Mouse (Mus musculus) forebrain, postnatal 0 days (tissue): Measurements from ENCODE around the gene A930033H14Rik. TPM values are rescaled to one million over a fixed set of nuclear protein-coding genes. Genes with fewer than 3 reads are reported as not detected.
A peak's percentile ranks its signal among the peaks of the same experiment; 100 is the strongest.

Experiments
- ATAC-seq: fragments of 200-750 bp; cut with Nextera tagmentation; 2 replicates; pipeline ENCODE4 v1.8.0; 2017; ENCODE audit warnings: mild to moderate bottlenecking, moderate library complexity
- DNase-seq: peaks from one replicate; pipeline ENCODE4 v3.0.0-alpha.2; 2015
- H3K27ac ChIP-seq: fragments of 300-500 bp; sonication (generic); 2 replicates; pipeline ENCODE4 v1.5.1; 2014; ENCODE audit warnings: low read depth, mild to moderate bottlenecking, antibody characterized with exemption, low read length, moderate library complexity, mixed read lengths
- H3K27me3 ChIP-seq: fragments of 300-500 bp; sonication (generic); 2 replicates; pipeline ENCODE4 v1.6.1; 2014; ENCODE audit warnings: mild to moderate bottlenecking, low read length, mixed read lengths; ENCODE audit not compliant: insufficient read depth
- H3K36me3 ChIP-seq: fragments of 300-500 bp; sonication (generic); 2 replicates; pipeline ENCODE4 v1.6.1; 2014; ENCODE audit warnings: mild to moderate bottlenecking, moderate library complexity; ENCODE audit not compliant: insufficient read depth
- H3K4me1 ChIP-seq: fragments of 300-500 bp; sonication (generic); 2 replicates; pipeline ENCODE4 v1.6.1; 2014; ENCODE audit warnings: antibody characterized with exemption; ENCODE audit not compliant: insufficient read depth
- H3K4me2 ChIP-seq: fragments of 300-500 bp; sonication (generic); 2 replicates; pipeline ENCODE4 v1.6.1; 2014; ENCODE audit warnings: low read depth, mild to moderate bottlenecking, moderate library complexity
- H3K4me3 ChIP-seq: fragments of 300-500 bp; sonication (generic); 2 replicates; pipeline ENCODE4 v1.5.1; 2014; ENCODE audit warnings: low read depth, low read length, mixed read lengths
- H3K9ac ChIP-seq: fragments of 300-500 bp; sonication (generic); 2 replicates; pipeline ENCODE4 v1.6.1; 2014; ENCODE audit warnings: mild to moderate bottlenecking
- H3K9me3 ChIP-seq: fragments of 300-500 bp; sonication (generic); 2 replicates; pipeline ENCODE4 v1.6.1; 2016; ENCODE audit warnings: low read length
- CTCF ChIP-seq: sonication (generic); IDR thresholded peaks from 2 replicates; pipeline ENCODE4 v1.5.1; 2016; ENCODE audit warnings: antibody characterized with exemption, control low read depth, low read depth
- WGBS: fragments of 180-500 bp; shearing (Covaris S2); extraction: QIAGEN DNeasy Blood & Tissue Kit; methylation state at CpG from one replicate; pipeline ENCODE4 v1.1.7; 2014; 5-methylcytosine and 5-hydroxymethylcytosine counted together
- polyA plus RNA-seq: library from polyadenylated mRNA; unstranded; fragments of >200 nt; fragmentation: Nextera tagmentation; extraction: Ambion mirVana; gene quantifications from 2 replicates; pipeline ENCODE4 v1.2.1, GENCODE M21; 2015
- total RNA-seq: library from RNA; depleted of rRNA; stranded (reverse); fragments of >200 nt; gene quantifications from 2 replicates; pipeline ENCODE4 v1.2.3, GENCODE M21; 2014

Gene A930033H14Rik
- total and polyA plus RNA-seq, 2 experiments from 2014 or later = 1.4 to 1.9 TPM

- H3K9ac ChIP-seq = no peak overlapping the region
- no peak overlapping the region for H3K4me2 ChIP-seq
- TF ChIP-seq CTCF = no peak
- WGBS = 91% methylated on average over 2 of the region's 2 CpGs
- H3K9me3 ChIP-seq = no peaks in the 10 kb centered on the region
- H3K27me3 ChIP-seq = no peaks in the 10 kb centered on the region
- no peak overlapping the region for H3K27ac ChIP-seq
- peaks cover 3% of the 10 kb centered on the region; the same call in 1 of the 2 replicates for H3K36me3 ChIP-seq
- H3K4me3 ChIP-seq = no peak overlapping the region
- DNase-seq = no peak
- no peak for ATAC-seq
- H3K4me1 ChIP-seq = no peaks in the 10 kb centered on the region
These were observed 6.4 kb upstream of the A930033H14Rik start for GRCm38 (mm10) chr10:69219289-69219626.

DNA sequence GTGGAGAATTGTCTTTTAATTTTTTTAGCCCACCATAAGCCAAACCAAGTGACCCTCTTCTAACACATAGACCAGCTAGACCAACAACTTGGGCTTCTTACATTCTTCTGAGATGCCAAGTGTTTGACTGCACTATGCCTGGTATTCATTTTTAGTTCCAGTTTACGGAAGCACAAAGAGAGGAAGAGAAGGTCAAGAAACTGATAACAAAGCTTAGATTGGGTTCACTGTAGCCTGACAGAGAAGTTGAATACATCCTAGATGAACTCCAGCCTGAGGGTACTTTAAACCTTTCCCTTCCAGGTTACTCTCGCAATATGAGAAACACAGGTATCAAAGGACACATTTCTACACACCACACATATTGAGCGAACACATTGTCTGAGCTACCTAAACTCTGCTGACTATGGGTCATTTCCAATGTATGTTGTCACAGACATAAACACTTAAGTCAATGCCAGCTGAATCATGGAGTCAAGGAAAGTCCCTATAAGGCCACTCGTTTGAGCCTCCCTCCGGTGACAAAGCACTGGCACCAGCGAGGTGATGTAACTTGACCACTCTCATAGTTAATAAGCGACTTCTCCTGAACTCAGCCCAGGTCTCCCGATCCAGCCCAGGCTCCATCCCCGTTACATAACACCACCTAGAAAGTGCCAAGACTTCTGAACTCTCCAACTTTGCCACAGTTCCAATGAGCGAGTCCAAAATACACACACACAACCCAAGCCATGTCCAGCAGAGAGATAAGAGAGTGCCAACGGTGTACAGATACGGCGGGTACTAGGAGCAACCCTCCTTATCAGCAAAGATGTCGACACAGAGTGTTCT is 5.8 kb upstream of the A930033H14Rik start:
- no peak overlapping the region for H3K4me3 ChIP-seq
- 93% methylated on average over 14 of the region's 14 CpGs for WGBS
- H3K4me1 ChIP-seq = no peaks in the 10 kb centered on the region
- H3K27me3 ChIP-seq = no peaks in the 10 kb centered on the region
- H3K27ac ChIP-seq = no peak overlapping the region
- DNase-seq (no peak), ATAC-seq (no peak)
- no peaks in the 10 kb centered on the region for H3K9me3 ChIP-seq
- peaks cover 3% of the 10 kb centered on the region; the same call in 1 of the 2 replicates for H3K36me3 ChIP-seq
- no peak overlapping the region for H3K9ac ChIP-seq
- TF ChIP-seq CTCF = no peak
- no peak overlapping the region for H3K4me2 ChIP-seq

DNA sequence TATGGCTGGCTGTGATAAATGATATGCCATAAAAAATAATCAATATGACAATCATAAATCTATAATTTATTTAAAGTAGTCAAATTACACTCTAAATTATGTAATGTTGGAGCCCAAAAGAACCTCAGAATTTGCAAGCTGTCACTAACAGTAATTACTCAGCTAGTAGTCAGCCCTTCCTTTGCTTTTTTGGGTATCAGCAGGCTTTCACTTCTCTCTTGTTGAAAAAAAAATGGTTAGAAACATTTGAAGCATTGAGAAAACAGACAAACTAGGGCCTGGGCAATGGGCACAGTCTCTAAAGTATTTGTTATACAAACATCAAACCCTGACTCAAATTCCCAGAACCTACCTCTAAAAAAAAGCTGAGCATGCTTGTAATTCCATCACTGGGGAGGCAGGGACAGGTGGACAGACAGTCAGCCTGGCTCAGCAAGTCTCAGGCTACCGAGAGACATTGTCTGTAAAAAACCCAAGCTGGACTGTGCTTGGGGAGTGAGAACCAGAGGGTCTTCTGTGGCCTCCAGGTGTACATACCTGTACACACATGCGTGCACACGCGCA is 4.3 kb upstream of the A930033H14Rik start:
- peaks cover 3% of the 10 kb centered on the region; the same call in 1 of the 2 replicates for H3K36me3 ChIP-seq
- H3K4me1 ChIP-seq = peaks cover under 1% of the 10 kb centered on the region; the same call in 1 of the 2 replicates
- no peak overlapping the region for H3K4me2 ChIP-seq
- no peaks in the 10 kb centered on the region for H3K27me3 ChIP-seq
- ATAC-seq (no peak), DNase-seq (no peak)
- 97% methylated on average over 4 of the region's 4 CpGs for WGBS
- H3K9me3 ChIP-seq = no peaks in the 10 kb centered on the region
- H3K27ac ChIP-seq = no peak overlapping the region
- TF ChIP-seq CTCF = no peak
- no peak overlapping the region for H3K9ac ChIP-seq
- no peak overlapping the region for H3K4me3 ChIP-seq

- Histone ChIP-seq H3K4me3 (peak overlapping the region; percentile 84), H3K27ac (no peak overlapping the region), H3K4me2 (peak overlapping the region; percentile 87), H3K27me3 (no peaks in the 10 kb centered on the region), H3K4me1 (peaks cover 10% of the 10 kb centered on the region), H3K9me3 (no peaks in the 10 kb centered on the region), H3K36me3 (peaks cover 3% of the 10 kb centered on the region; the same call in 1 of the 2 replicates), H3K9ac (peak overlapping the region; percentile 98)
- no peak for TF ChIP-seq CTCF
- no peak for DNase-seq
- ATAC-seq = no peak
- 20% methylated on average over 5 of the region's 5 CpGs for WGBS
These were observed 1.1 kb upstream of the A930033H14Rik start for GRCm38 (mm10) chr10:69213986-69214385.

- Histone ChIP-seq H3K36me3 (peaks cover 3% of the 10 kb centered on the region; the same call in 1 of the 2 replicates), H3K9me3 (no peaks in the 10 kb centered on the region), H3K27me3 (no peaks in the 10 kb centered on the region), H3K27ac (peak overlapping the region; percentile 98), H3K4me3 (peak overlapping the region; percentile 84), H3K9ac (peak overlapping the region; percentile 98), H3K4me1 (peaks cover 10% of the 10 kb centered on the region), H3K4me2 (peak overlapping the region; percentile 87)
- ATAC-seq = peak; percentile 54
- TF ChIP-seq CTCF = no peak
- DNase-seq = peak; percentile 70
- 5% methylated on average over 21 of the region's 21 CpGs for WGBS
These were observed 566 bp upstream of the A930033H14Rik start for GRCm38 (mm10) chr10:69213451-69213877.

- Histone ChIP-seq H3K9ac (peak overlapping the region; percentile 98), H3K4me3 (peak overlapping the region; percentile 84), H3K27ac (peak overlapping the region; percentile 98), H3K4me2 (peak overlapping the region; percentile 87), H3K27me3 (no peaks in the 10 kb centered on the region), H3K4me1 (peaks cover 10% of the 10 kb centered on the region), H3K36me3 (peaks cover 3% of the 10 kb centered on the region; the same call in 1 of the 2 replicates), H3K9me3 (no peaks in the 10 kb centered on the region)
- no peak for TF ChIP-seq CTCF
- 5% methylated on average over 14 of the region's 14 CpGs for WGBS
- DNase-seq = peak; percentile 65
- no peak for ATAC-seq
These were observed 922 bp downstream of the A930033H14Rik start for GRCm38 (mm10) chr10:69211976-69212375.

DNA sequence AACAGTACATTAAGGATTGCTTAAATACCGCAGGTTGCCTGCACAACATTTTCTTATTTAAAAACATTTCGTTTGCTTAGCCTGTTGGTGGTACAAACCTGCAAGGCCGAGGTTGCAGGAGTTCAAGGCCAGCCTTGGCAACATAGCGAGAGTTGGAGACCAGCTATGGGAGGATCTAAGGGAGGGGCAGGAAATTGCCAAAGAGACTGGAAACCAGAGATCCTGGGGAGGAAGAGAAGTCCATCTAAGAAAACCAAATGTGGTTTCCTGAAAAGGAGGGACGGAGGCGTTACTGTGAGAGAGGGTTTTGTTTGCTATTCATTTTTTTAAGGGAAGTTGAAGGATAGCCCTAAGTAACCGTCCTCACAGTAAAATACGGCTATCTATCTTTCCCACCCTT is 1.3 kb downstream of the A930033H14Rik start:
- ATAC-seq (no peak), DNase-seq (no peak)
- peak overlapping the region; percentile 98 for H3K9ac ChIP-seq
- H3K4me2 ChIP-seq = peak overlapping the region; percentile 87
- H3K27me3 ChIP-seq = no peaks in the 10 kb centered on the region
- peak overlapping the region; percentile 98; the same call in 1 of the 2 replicates for H3K27ac ChIP-seq
- H3K9me3 ChIP-seq = no peaks in the 10 kb centered on the region
- peaks cover 3% of the 10 kb centered on the region; the same call in 1 of the 2 replicates for H3K36me3 ChIP-seq
- WGBS = 66% methylated on average over 8 of the region's 8 CpGs
- TF ChIP-seq CTCF = no peak
- H3K4me1 ChIP-seq = peaks cover 10% of the 10 kb centered on the region
- peak overlapping the region; percentile 84 for H3K4me3 ChIP-seq
